Mouse (Mus musculus): ENCODE data around the gene Igfn1.

Gene Igfn1

DNA sequence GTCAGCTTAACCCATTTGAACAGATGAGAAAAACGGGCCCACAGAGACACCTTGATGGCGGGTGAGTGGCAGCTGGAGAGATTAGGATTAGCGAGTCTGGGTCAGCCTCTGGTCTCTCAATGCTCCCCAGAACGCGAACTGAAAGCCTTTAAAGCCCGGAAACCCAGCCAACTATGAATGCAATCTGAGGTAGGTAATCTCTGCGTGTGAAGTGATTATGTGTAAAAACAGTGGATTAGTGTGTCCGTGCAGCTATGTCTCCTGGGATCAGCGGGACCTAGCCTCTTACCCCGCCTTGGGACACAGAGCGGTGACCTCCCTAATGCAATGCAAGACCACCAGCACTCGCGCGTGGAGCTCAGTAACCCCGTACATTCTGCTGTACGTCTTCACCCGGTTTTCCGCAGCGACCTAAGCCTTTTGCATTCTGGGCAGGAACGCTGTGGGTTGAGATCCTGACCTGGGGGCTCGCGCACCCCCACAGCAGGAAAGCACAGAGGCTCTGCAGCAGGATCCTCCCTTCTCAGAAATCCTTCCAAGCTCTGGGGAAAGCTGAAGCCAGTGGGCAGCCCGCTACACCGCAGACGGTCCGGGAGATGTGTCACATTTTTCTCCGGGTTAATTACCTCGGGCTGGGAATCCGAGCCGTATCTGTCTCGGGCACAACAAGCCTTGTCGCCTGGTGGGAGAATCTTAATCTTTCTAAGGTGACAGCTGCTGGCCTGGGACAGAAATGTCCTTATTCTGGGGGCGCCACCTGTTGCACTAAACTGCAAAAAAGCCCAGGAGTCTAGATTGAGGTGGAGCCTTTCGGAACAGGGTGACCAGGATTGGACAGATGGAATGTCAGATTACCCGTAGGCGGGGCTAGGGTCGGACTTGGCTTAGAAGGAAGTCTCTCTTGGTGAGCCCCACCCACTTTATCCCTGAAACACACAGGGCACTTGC is 1.3 kb upstream of the Igfn1 start, which contains the start of gene Tmem9:
TSS of gene Tmem9 (plus strand) at position 940 of the 948 bp plus-strand sequence.
- DNase-seq (ENCODE audit: low spot score), result peak; percentile 70

GRCm38 (mm10) chr1:136001438-136001837 is 4.7 kb downstream of the Igfn1 start:
- DNase-seq (ENCODE audit: low spot score), result no peak

GRCm38 (mm10) chr1:135999720-136000287 is 6.3 kb downstream of the Igfn1 start:
- no peak for DNase-seq (ENCODE audit: low spot score)

DNA sequence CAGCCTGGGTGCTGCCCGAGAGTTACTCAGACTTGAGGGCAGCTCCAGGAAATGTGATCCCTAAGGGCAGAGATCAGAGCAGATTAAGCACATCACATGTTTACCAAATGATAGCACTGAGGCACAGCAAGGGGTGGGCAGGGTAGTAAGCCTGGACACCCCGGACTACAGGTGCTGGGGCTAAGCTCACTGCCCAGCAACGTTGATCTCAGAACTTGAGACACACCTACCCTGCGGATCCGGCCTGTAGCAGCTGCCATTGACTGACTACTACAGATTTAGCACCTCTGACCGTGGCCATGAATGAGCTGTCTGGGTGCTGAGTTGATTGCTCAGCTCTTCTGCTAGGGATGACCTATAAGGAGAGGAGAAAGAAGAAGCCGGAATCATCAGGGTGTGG is 8.6 kb downstream of the Igfn1 start:
- DNase-seq (ENCODE audit: low spot score), result no peak

DNA sequence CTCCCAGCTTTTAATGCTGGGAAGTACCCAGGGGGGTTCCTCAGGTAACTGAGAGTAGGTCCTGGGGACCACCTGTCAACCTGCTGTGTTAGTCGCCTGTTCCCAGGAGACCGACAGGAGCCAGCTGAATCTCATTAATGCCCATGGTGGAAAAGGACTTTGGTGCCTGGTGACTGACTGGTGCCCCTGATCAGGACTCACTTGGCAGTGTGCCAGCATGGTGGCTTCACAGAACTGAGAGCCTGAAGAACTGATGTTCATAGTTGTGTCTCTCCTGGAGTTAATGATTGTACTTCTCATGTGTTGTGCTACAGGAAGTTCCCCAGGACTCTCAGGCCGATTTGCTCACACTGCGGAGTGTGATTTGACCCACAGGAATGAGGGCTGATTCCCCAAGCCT is 12.7 kb downstream of the Igfn1 start:
- no peak for DNase-seq (ENCODE audit: low spot score)

- DNase-seq (ENCODE audit: low spot score), result no peak
Measured at GRCm38 (mm10) chr1:135989876-135990275, 16.3 kb downstream of the Igfn1 start.

DNA sequence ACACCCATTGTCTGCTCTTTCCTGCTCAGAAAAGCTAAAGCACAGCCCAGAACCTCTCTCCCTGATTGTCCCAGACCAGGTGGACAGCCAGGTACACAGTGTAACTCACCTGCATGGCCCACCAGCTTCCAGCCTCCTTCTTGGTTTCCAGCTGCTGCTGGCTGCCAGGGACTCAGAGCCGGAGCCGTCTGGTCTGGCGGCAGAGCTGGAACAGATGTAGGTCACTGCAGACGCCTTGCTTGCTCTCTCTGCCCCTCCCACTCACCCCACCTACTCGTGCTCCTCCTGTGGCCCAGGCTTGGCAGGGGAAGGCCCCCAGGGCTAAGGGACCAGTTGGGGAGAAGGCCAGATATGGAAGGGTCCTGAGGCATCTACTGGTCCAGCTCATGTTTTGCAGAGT is 22.0 kb downstream of the Igfn1 start:
- DNase-seq (ENCODE audit: low spot score), result no peak

- peak; percentile 22 for DNase-seq (ENCODE audit: low spot score)
Measured at GRCm38 (mm10) chr1:135972576-135972975, 33.6 kb downstream of the Igfn1 start.

DNA sequence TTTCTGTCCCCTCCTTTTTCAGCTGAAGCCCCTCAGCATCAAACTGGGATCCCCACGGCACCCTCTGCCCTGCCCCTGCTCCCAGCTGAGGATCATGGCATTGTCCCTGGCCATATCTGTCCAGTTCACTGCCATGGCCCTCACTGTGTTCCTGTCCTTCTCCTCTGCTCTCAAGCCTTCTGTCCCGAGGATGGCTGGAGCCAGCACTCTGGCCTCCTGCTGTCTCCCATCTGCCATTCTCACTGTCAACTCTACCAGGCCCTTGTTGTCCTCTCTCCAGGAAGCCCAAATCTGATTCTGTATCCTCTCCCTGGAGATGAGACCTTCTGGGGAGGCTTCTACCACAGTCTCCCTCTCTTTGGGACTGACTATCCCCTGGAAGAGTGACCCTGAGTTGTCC is 35.7 kb downstream of the Igfn1 start:
- no peak for DNase-seq (ENCODE audit: low spot score)

- no peak for DNase-seq (ENCODE audit: low spot score)
Measured at GRCm38 (mm10) chr1:135967739-135968138, 38.4 kb downstream of the Igfn1 start.

GRCm38 (mm10) chr1:135964561-135964960 is 41.6 kb downstream of the Igfn1 start:
- no peak for DNase-seq (ENCODE audit: low spot score)

- no peak for DNase-seq (ENCODE audit: low spot score)
Measured at GRCm38 (mm10) chr1:135963177-135963576, 43.0 kb downstream of the Igfn1 start.

DNA sequence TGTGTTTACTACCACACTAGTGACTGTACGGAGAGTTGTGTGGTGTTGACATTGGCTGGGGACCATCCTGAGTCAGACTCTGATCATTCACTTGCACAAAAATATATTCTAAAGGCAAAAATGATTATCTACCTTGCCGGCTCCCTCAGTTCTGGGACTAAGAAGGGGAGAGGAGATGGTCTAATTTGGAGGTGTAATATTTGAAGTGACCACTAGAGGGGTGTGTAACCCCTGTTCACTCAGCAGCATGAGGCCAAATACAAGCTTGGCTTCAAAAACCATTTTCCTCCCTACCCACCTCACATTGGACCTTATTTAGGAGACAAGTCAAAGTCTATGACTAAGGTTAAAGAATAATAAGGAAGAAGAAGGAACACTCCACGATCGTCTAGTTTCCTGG is 47.7 kb downstream of the Igfn1 start:
- no peak for DNase-seq (ENCODE audit: low spot score)

GRCm38 (mm10) chr1:135948871-135949270 is 57.3 kb downstream of the Igfn1 start:
- DNase-seq (ENCODE audit: low spot score), result no peak

- no peak for DNase-seq (ENCODE audit: low spot score)
Measured at GRCm38 (mm10) chr1:135946247-135946646, 59.9 kb downstream of the Igfn1 start.

- DNase-seq (ENCODE audit: low spot score), result peak; percentile 45
Measured at GRCm38 (mm10) chr1:135945711-135946110, 60.4 kb downstream of the Igfn1 start.

GRCm38 (mm10) chr1:135944526-135945259 is 61.4 kb downstream of the Igfn1 start:
- peak; percentile 74 for DNase-seq (ENCODE audit: low spot score)

DNA sequence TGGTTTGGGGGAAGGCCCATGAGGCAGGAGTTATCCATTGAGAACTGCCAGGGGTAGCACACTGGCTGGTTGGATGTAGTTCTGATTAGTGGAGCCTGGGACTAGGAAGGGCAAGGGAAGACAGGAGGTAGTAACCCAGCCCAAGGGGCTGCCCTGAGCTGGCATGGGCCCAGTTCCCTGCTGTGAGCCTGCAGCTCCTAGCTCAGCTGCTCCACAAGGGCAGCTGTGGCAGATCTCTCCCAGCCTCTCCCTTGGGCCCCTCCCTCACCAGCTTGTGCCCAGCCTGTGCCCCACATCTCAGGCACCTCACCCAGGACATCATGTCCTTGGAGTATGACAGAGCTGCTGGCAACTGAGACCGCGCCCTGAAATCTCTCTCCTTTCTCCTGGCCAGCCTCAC is 62.4 kb downstream of the Igfn1 start:
- no peak for DNase-seq (ENCODE audit: low spot score)

DNA sequence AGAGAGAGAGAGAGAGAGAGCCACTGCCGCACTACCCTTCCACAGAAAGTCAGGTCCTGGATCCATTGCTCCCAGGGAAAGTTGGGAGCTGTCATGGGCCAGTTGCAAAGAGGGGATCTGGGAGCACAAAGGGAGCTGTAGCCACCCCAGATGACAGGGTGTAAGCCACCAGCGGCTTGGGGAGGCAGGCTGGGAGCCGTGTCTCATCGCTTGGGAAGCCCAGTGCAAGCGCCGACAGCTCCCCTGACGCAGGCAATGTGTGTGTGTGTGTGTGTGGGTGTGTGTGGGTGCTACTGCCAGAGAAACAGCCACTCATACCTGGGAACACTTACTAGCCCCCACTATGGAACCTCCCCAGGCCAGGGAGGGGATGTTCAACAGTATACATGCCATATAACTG is 64.0 kb downstream of the Igfn1 start:
- no peak for DNase-seq (ENCODE audit: low spot score)

DNA sequence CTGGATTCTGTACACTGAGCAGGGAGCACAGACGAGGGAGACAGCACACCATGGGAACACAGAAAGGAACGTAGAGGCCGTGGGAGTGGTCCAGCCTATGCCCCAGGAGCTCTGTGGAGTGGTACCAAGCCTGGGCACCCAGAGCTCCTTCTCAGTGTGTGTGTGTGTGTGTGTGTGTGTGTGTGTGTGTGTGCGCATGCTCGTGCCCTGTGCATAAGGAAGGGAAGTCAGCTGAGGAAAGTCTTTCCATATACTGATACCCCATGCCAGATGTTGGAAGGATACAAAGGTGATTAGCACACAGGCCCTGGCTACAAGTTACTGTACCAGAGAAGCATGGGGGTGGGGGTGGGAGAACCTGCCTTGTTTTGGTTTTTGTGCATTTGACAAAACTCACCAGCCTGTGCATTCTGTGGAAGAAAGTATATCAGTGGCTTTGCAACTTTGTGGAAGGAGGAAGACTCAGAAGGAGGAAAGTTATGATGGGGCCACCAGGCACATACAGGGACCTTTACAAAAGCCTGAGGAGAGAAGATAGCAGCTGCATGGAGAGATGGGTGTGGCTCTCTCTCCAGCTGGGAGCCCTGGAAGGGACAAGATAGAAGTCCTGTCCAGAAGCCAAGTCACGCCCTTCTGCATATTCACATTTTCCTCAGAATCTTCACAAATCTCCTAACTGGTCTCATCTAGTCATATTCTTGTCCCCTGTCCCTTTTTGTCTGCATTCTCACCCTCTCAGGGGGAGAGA is 64.7 kb downstream of the Igfn1 start:
- no peak for DNase-seq (ENCODE audit: low spot score)

GRCm38 (mm10) chr1:135936091-135936490 is 70.1 kb downstream of the Igfn1 start:
- no peak for DNase-seq (ENCODE audit: low spot score)

- DNase-seq (ENCODE audit: low spot score), result no peak
Measured at GRCm38 (mm10) chr1:135933704-135934293, 72.3 kb downstream of the Igfn1 start.

Measured in testis, postnatal 14 days (tissue).